10 mouse cellular contexts compared by ENCODE assay signal in genomic region chr8:3249886-3250285, GRCm38 (mm10).
"Had no signal": no experiment of that assay in that cellular context is flagged by ENCODE, and none has a peak within 500 bp of the region (broad histone marks: within the 10 kb centered on the region; RNA-seq: fewer than 3 reads in every experiment).

No protein-coding gene starts in this region.

- H3K27me3 ChIP-seq: neural tube, embryonic 12.5 days had no signal

- H3K4me1 ChIP-seq: limb, embryonic 10.5 days; neural tube, embryonic 12.5 days had no signal

- H3K9me3 ChIP-seq: limb, embryonic 10.5 days; neural tube, embryonic 12.5 days had no signal

- H3K27ac ChIP-seq: left cerebral cortex, adult 2 months; limb, embryonic 10.5 days; liver, embryonic 14.5 days; neural tube, embryonic 12.5 days; stomach, postnatal 0 days had no signal

- H3K9ac ChIP-seq: liver, embryonic 14.5 days; lung, embryonic 14.5 days; neural tube, embryonic 12.5 days had no signal

- DNase-seq: kidney, postnatal 25 days; lung, embryonic 14.5 days; lung, postnatal 14 days; midbrain, embryonic 14.5 days; thymus, postnatal 4 days had no signal

- H3K4me2 ChIP-seq: lung, embryonic 14.5 days; neural tube, embryonic 12.5 days had no signal

- H3K4me3 ChIP-seq: left cerebral cortex, adult 2 months; limb, embryonic 10.5 days; neural tube, embryonic 12.5 days had no signal
